Mouse (Mus musculus) brain, embryonic 14.5 days (tissue): ENCODE measurements around the gene Rgs2. TPM values are rescaled to one million over a fixed set of nuclear protein-coding genes. Genes with fewer than 3 reads are reported as not detected.

Source experiments
- DNase-seq: peaks from one replicate; pipeline ENCODE4 v3.0.0-alpha.2; 2011; ENCODE audit warnings: low read depth
- CTCF ChIP-seq: fragments of 200-500 bp; IDR thresholded peaks from 2 replicates; pipeline ENCODE4 v1.5.1; 2012; ENCODE audit warnings: inconsistent platforms, mild to moderate bottlenecking, moderate library complexity, borderline replicate concordance; ENCODE audit not compliant: insufficient read depth, insufficient read length; ENCODE audit errors: extremely low read depth
- POLR2A ChIP-seq: fragments of 200-500 bp; IDR thresholded peaks from 2 replicates; pipeline ENCODE4 v1.6.1; 2012; ENCODE audit warnings: mild to moderate bottlenecking, inconsistent platforms, borderline replicate concordance; ENCODE audit not compliant: poor library complexity, insufficient read depth, insufficient read length, severe bottlenecking; ENCODE audit errors: extremely low read depth
- polyA plus RNA-seq: library from polyadenylated mRNA; depleted of rRNA; stranded (reverse); fragments of >200 nt; gene quantifications from 2 replicates; pipeline ENCODE4 v1.2.3, GENCODE M21; 2012; rRNA removed

The Rgs2 gene
- polyA plus RNA-seq, result 42.1 and 52.2 TPM in 2 replicates

- DNase-seq, result peak; percentile 99
- TF ChIP-seq CTCF (peak; percentile 5; the same call in 1 of the 2 replicates), POLR2A (peak; percentile 89)
These were observed at the start of gene Rgs2 for GRCm38 (mm10) chr1:144003904-144004740. TSS of gene Rgs2 (minus strand) at chr1:144004161.

DNA sequence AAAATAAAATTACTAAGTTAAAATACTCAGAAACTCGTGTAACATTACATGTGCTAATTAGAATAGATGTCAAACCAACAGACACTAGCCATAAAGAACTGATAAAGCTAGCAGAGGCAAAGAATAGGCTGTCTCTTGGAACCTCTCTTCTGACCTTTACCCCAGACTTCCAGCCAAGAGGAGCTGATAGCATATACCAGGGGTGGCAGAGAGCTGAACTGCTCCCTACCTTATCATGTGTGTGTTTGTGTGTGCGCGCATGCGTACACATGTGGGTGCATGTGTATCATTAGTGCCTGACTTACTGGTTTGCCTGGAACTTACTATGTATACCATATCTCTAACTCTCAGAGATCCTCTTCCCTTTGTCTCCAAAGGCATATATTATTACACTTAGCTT, 49.4 kb upstream of the Rgs2 start:
- no peak for DNase-seq
- no peak for TF ChIP-seq CTCF

GRCm38 (mm10) chr1:144041826-144042225, 37.9 kb upstream of the Rgs2 start:
- no peak for TF ChIP-seq POLR2A
- no peak for TF ChIP-seq CTCF
- DNase-seq, result no peak

DNA sequence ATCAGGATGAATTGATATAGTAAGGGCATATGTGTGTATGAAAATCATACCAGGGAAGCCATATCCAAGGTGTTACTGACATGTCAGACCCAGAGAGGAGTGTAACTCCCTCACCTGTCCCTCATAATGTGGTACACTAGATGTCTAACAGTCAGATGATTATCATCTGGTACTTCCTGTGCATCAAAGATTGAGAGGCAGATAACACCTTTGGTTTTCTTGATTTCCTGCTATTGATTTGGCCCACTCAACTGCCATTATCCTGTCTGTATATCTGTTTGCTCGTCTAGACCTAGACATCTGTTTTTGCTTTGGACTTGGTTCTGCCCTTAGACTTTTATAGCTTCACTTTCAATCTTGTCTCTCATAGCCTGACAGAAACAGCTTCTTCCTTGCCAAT, 29.5 kb upstream of the Rgs2 start:
- no peak for DNase-seq
- TF ChIP-seq POLR2A, result no peak
- no peak for TF ChIP-seq CTCF

- TF ChIP-seq CTCF (no peak), POLR2A (no peak)
- DNase-seq, result peak; percentile 89
These were observed 26.5 kb upstream of the Rgs2 start for GRCm38 (mm10) chr1:144030499-144030898.

GRCm38 (mm10) chr1:144029679-144030078, 25.7 kb upstream of the Rgs2 start:
- no peak for TF ChIP-seq CTCF
- no peak for TF ChIP-seq POLR2A
- DNase-seq, result no peak

DNA sequence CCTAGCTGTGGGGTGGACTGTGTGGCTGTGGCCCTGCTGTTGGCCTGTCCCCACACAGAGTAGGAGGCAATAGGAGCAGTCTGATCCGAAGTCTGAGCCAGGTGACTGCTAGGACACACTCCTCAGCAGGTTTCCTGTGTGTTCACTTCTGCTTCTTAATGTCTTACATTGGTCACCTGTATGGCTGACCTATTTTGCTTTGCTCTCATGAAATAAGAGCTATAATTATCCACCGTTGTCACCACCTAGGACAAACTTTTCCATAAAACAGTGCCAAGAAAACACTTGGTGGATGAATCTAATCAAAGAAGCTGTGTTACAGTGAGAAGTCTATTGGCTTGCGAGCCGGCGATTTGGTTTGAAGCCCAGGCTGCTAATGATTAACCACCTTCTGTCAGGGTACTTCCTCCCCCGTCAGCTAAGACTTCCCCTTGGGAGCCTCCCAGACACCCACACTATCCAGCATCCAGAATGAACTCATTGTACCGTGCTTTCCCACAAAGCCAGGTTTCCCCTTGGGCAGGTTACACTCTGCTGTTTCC, 14.5 kb upstream of the Rgs2 start:
- TF ChIP-seq POLR2A, result no peak
- TF ChIP-seq CTCF, result no peak
- peak; percentile 85 for DNase-seq

DNA sequence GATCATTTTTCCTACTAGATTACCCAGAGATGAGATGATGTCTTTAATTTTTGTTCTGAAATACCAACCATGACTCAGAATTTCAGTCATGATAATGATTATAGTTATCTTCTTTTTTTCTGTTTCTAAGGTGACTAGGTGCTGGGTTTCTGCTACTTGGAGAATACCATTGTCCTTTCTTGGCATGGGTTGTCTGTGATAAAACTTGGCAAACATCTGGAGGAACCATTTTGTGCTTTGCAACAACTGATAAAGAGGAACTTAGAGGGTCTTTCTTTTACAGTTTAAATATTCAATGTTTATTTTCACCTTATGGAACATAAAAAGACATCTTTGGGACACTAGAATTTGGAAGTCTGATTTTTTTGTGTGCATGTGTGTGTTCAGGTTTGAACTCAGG, 10.0 kb upstream of the Rgs2 start:
- DNase-seq, result no peak
- TF ChIP-seq POLR2A (no peak), CTCF (no peak)

GRCm38 (mm10) chr1:144007341-144007740, 3.4 kb upstream of the Rgs2 start:
- DNase-seq, result no peak
- TF ChIP-seq CTCF (no peak), POLR2A (no peak)

DNA sequence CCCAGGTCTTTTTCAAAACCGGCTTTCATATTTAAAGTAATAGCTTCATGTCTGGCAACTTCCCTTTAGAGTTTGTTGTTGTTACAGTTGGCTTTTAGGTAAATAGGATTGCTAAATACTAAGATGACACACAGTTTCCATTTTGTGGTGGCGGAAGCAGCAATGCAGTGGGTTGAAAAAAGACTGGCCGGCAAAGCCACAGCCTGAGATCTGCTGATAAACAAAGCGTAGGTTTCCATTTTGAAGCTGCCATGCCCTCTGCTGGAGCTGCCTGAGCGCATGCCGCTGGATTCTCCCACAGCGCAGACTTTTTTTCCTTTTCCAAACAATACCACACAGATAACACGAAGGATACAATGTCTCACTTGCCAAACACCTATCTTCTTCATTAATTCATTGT, 2.6 kb upstream of the Rgs2 start:
- DNase-seq, result peak; percentile 90
- TF ChIP-seq CTCF, result peak; percentile 79
- TF ChIP-seq POLR2A, result no peak

GRCm38 (mm10) chr1:144005648-144006047, 1.7 kb upstream of the Rgs2 start:
- no peak for TF ChIP-seq POLR2A
- no peak for TF ChIP-seq CTCF
- no peak for DNase-seq

DNA sequence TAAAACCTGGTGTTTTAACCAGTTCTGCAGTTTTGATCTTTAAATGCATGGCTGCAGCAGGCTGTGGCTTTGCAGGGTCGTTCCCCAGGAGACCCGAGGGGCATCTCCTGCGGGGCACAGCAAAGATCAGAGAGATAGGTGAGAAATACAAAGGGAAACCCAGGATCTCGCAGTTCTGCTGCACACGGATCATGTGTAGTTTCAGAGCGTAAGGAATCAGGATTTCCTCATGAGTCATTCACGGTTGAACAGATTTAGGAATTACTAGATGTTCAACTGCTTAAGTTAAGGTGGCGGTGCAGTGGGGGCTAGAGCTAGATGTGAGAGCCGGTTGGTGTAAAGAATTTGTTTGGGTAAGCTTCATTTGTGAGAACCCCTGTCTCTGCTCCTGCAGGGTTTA, 780 bp upstream of the Rgs2 start:
- TF ChIP-seq CTCF, result no peak
- TF ChIP-seq POLR2A, result no peak
- peak; percentile 65 for DNase-seq
